Mouse (Mus musculus) neural tube, embryonic 14.5 days (tissue): ENCODE results near the gene Traf7. TPM values are rescaled to one million over a fixed set of nuclear protein-coding genes. Genes with fewer than 3 reads are reported as not detected.

Experiments
- ATAC-seq: fragments of 200-750 bp; cut with Nextera tagmentation; 2 replicates; pipeline ENCODE4 v1.8.0; 2017; ENCODE audit warnings: low read depth, mild to moderate bottlenecking, moderate TSS enrichment, moderate library complexity
- H3K27ac ChIP-seq: fragments of 300-500 bp; sonication (generic); 2 replicates; pipeline ENCODE4 v1.5.1; 2014; ENCODE audit warnings: low read depth, mild to moderate bottlenecking, control low read depth, low read length, moderate library complexity, mixed read lengths
- H3K27me3 ChIP-seq: fragments of 300-500 bp; sonication (generic); 2 replicates; pipeline ENCODE4 v1.6.1; 2014; ENCODE audit warnings: low read length; ENCODE audit not compliant: control insufficient read depth, insufficient read depth
- H3K36me3 ChIP-seq: fragments of 300-500 bp; sonication (generic); 2 replicates; pipeline ENCODE4 v1.6.1; 2014; ENCODE audit warnings: low read length, mixed read lengths; ENCODE audit not compliant: control insufficient read depth, insufficient read depth
- H3K4me1 ChIP-seq: fragments of 300-500 bp; sonication (generic); 2 replicates; pipeline ENCODE4 v1.6.1; 2014; ENCODE audit warnings: low read length; ENCODE audit not compliant: control insufficient read depth, insufficient read depth
- H3K4me2 ChIP-seq: fragments of 300-500 bp; sonication (generic); 2 replicates; pipeline ENCODE4 v1.6.1; 2014; ENCODE audit warnings: mild to moderate bottlenecking, low read depth, low read length, control low read depth
- H3K4me3 ChIP-seq: fragments of 300-500 bp; sonication (generic); 2 replicates; pipeline ENCODE4 v1.5.1; 2014; ENCODE audit warnings: low read depth, low read length, control low read depth, mixed read lengths
- H3K9ac ChIP-seq: fragments of 300-500 bp; sonication (generic); replicated peaks from 2 replicates; pipeline ENCODE4 v1.6.1; 2014; ENCODE audit warnings: low read depth, mild to moderate bottlenecking, control low read depth, low read length, mixed read lengths
- H3K9me3 ChIP-seq: fragments of 300-500 bp; sonication (generic); 2 replicates; pipeline ENCODE4 v1.6.1; 2016; ENCODE audit warnings: low read length; ENCODE audit not compliant: control insufficient read depth
- WGBS: fragments of 180-500 bp; shearing (Covaris S2); extraction: QIAGEN DNeasy Blood & Tissue Kit; methylation state at CpG from one replicate; pipeline ENCODE4 v1.1.7; 2014; 5-methylcytosine and 5-hydroxymethylcytosine counted together
- polyA plus RNA-seq: library from polyadenylated mRNA; unstranded; fragments of >200 nt; fragmentation: Nextera tagmentation; extraction: Ambion mirVana; gene quantifications from 2 replicates; pipeline ENCODE4 v1.2.1, GENCODE M21; 2014

The Traf7 gene
- polyA plus RNA-seq, 1 experiment from 2014 or later: 76.6 TPM

DNA sequence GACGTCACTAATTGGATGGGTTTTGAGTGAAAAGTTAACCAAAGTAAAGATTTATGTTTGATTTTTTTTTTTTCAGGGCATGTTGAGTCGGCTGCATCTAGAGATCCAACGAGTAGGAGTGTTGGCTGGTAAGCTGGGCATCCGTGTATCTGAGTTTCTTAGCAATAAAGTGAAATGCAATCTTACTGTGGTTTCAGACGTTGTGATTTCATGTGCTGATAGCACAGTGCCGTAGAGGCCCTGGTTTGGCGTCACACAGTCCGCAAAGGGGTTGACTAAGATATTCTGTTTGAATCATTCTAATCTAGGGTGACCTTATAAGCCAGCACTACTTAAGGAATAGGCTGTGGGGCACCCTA is 801 bp upstream of the Traf7 start:
- peak overlapping the region; percentile 68 for H3K4me3 ChIP-seq
- H3K4me1 ChIP-seq: peaks cover 26% of the 10 kb centered on the region
- H3K4me2 ChIP-seq: peak overlapping the region; percentile 94
- no peaks in the 10 kb centered on the region for H3K27me3 ChIP-seq
- peaks cover 10% of the 10 kb centered on the region; the same call in 1 of the 2 replicates for H3K36me3 ChIP-seq
- ATAC-seq: no peak
- H3K9me3 ChIP-seq: no peaks in the 10 kb centered on the region
- H3K9ac ChIP-seq: peak overlapping the region; percentile 72
- 0% methylated on average over 8 of the region's 8 CpGs for WGBS
- peak overlapping the region; percentile 84 for H3K27ac ChIP-seq

DNA sequence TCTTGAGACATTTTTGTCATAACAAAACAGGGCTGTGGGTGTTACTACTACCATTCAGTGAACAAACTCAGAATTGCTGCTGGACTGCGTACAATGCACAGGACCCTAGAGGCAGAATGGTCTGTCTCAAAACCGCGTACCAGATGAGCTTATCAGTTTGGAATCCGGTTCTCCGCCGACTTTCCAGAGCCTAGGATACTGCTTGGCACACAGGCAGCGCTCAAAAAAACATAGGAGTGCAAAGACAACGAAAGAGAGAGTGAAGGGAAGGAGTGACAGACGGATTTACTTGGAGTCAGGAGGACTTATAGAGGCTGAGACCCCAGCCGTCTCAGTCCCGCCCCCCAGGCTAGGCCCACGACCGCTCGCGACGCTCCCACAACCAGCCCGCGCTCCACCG is 423 bp downstream of the Traf7 start:
- Histone ChIP-seq H3K4me2 (peak overlapping the region; percentile 60), H3K9me3 (no peaks in the 10 kb centered on the region), H3K4me3 (peak overlapping the region; percentile 83), H3K36me3 (peaks cover 10% of the 10 kb centered on the region; the same call in 1 of the 2 replicates), H3K27me3 (no peaks in the 10 kb centered on the region), H3K9ac (peak overlapping the region; percentile 82), H3K4me1 (peaks cover 26% of the 10 kb centered on the region), H3K27ac (peak overlapping the region; percentile 57; the same call in 1 of the 2 replicates)
- ATAC-seq: peak; percentile 0; the same call in 1 of the 2 replicates
- WGBS: 3% methylated on average over 19 of the region's 19 CpGs

DNA sequence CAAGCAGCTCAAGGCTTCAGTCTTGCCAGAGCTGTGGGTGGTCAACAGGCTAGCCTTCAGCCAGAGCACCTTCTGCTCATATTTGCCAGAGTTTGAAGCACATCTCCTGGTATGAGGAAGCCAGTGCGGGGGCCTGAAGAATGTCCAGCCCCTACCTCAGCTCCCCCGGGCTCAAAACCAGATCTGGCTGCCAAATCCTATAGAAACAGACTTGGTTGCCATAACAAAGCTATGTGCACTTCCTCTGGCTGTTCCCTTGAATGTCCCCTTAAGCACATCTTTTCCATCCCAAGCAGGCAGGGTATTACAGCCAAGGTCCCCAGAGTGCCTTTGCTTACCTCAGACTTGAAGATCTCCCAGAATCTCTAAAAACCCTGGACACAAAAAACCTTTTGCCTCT is 3.0 kb downstream of the Traf7 start:
- H3K4me3 ChIP-seq: no peak overlapping the region
- no peak for ATAC-seq
- no peak overlapping the region for H3K4me2 ChIP-seq
- no peak overlapping the region for H3K27ac ChIP-seq
- no peaks in the 10 kb centered on the region for H3K9me3 ChIP-seq
- WGBS: 82% methylated on average over 2 of the region's 2 CpGs
- peaks cover 2% of the 10 kb centered on the region; the same call in 1 of the 2 replicates for H3K36me3 ChIP-seq
- peaks cover 18% of the 10 kb centered on the region for H3K4me1 ChIP-seq
- H3K9ac ChIP-seq: no peak overlapping the region
- H3K27me3 ChIP-seq: no peaks in the 10 kb centered on the region

GRCm38 (mm10) chr17:24520450-24520849 is 7.3 kb downstream of the Traf7 start:
- no peak for ATAC-seq

GRCm38 (mm10) chr17:24514270-24515257 is 13.2 kb downstream of the Traf7 start:
- WGBS: 88% methylated on average over 24 of the region's 24 CpGs
- no peak for ATAC-seq
- Histone ChIP-seq H3K27me3 (no peaks in the 10 kb centered on the region), H3K9ac (no peak overlapping the region), H3K36me3 (peaks cover 50% of the 10 kb centered on the region), H3K4me3 (no peak overlapping the region), H3K4me2 (no peak overlapping the region), H3K4me1 (no peaks in the 10 kb centered on the region), H3K9me3 (no peaks in the 10 kb centered on the region), H3K27ac (no peak overlapping the region)

More at GRCm38 (mm10) chr17:24520450-24520849, 7.3 kb downstream of the Traf7 start:
- Histone ChIP-seq H3K9me3 (no peaks in the 10 kb centered on the region), H3K4me3 (no peak overlapping the region), H3K27me3 (no peaks in the 10 kb centered on the region), H3K4me1 (no peaks in the 10 kb centered on the region), H3K9ac (no peak overlapping the region), H3K27ac (no peak overlapping the region), H3K4me2 (no peak overlapping the region), H3K36me3 (peaks cover 22% of the 10 kb centered on the region)
- 85% methylated on average over 4 of the region's 4 CpGs for WGBS

GRCm38 (mm10) chr17:24513609-24514008 is 14.1 kb downstream of the Traf7 start:
- ATAC-seq: peak; percentile 62; the same call in 1 of the 2 replicates
- WGBS: 57% methylated on average over 5 of the region's 5 CpGs
- no peaks in the 10 kb centered on the region for H3K4me1 ChIP-seq

DNA sequence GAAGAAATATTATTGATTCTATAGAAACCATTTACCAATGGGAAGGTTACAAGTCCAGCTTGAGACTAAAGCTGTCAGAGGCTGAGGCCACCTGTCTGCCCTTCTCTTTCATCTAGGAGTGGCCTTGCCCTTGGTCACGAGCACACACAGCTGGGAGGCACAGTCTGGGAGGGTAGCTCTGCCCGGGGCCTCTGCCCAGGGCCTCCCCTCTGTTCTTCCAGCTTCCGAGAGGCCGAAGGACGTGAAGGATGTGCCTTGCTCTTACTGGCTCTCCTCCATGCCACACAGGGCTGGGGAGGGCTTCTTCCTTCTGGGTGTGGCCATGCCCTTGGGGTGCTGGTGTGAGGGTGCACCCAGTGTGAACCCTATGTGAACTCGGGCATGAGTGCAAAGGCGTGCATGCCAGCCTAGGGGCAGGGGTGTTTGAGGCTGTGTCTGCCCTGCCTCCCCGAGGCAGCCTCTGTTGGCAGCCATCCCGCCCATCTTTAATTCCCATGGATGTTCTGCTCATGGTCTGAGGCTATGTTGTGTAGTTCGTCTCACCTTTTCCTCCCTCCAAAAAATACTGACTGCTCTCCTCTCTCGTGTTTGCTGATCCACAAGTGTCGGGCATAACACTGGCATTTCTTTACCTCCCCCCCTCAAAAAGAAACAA is 19.8 kb downstream of the Traf7 start:
- Histone ChIP-seq H3K4me2 (no peak overlapping the region), H3K27me3 (no peaks in the 10 kb centered on the region), H3K36me3 (peaks cover 69% of the 10 kb centered on the region), H3K9me3 (no peaks in the 10 kb centered on the region), H3K27ac (no peak overlapping the region), H3K9ac (no peak overlapping the region), H3K4me3 (no peak overlapping the region), H3K4me1 (0 out of 2 replicates have a peak, but pooled peaks cover 6% of the 10 kb centered on the region)
- 75% methylated on average over 12 of the region's 12 CpGs for WGBS
- no peak for ATAC-seq

More at GRCm38 (mm10) chr17:24513609-24514008, 14.1 kb downstream of the Traf7 start:
- H3K27me3 ChIP-seq: no peaks in the 10 kb centered on the region
- H3K36me3 ChIP-seq: peaks cover 55% of the 10 kb centered on the region
- no peak overlapping the region for H3K9ac ChIP-seq
- H3K27ac ChIP-seq: no peak overlapping the region
- no peaks in the 10 kb centered on the region for H3K9me3 ChIP-seq
- H3K4me2 ChIP-seq: no peak overlapping the region
- H3K4me3 ChIP-seq: no peak overlapping the region

DNA sequence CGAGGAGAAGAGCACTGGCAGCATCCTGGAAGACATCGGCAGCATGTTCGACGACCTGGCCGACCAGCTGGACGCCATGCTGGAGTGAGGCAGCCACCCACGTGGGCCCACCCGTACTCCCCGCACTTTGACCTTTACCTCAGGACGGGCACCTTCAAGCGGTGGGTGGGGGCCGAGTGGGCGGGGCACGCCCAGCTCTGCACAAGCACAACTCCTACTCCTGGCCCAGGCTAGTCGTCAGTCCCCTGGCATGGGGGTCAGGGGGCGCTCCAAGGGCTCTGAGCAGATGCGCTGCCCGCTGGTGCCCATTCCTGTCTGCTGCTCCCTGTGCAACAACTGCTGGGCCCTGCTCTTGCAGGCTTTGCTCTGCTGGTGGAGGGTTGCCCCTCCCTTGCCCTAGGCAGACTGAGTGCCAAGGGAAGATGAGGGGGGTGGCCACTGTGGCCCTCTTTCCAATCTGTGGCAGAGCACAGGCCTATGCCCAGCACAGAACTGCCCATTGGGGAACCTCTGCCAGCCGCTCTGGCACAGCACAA is 20.5 kb downstream of the Traf7 start:
- no peak for ATAC-seq
- 46% methylated on average over 15 of the region's 19 CpGs for WGBS
- Histone ChIP-seq H3K4me3 (no peak overlapping the region), H3K9ac (no peak overlapping the region), H3K4me2 (no peak overlapping the region), H3K4me1 (0 out of 2 replicates have a peak, but pooled peaks cover 6% of the 10 kb centered on the region), H3K27me3 (no peaks in the 10 kb centered on the region), H3K9me3 (no peaks in the 10 kb centered on the region), H3K36me3 (peaks cover 73% of the 10 kb centered on the region), H3K27ac (no peak overlapping the region)
